Mouse (Mus musculus): ENCODE measurements around the gene Pnmal1. TPM values are rescaled to one million over a fixed set of nuclear protein-coding genes. Genes with fewer than 3 reads are reported as not detected.

The Pnmal1 gene
- polyA plus RNA-seq, 1 experiment = 27.4 TPM

- TF ChIP-seq CTCF (IDR thresholded peaks at IDR 0.05; ENCODE audit: borderline replicate concordance, insufficient read depth, low read depth, low read length) (no peak), POLR2A (IDR thresholded peaks at IDR 0.05; ENCODE audit: borderline replicate concordance, insufficient read depth, low read length) (no peak)
- Histone ChIP-seq H3K27me3 (ENCODE audit: control insufficient read depth, insufficient read depth, low read length) (no peaks in the 10 kb centered on the region), H3K27ac (ENCODE audit: insufficient read depth, low read length) (no peak overlapping the region), H3K4me3 (replicated peaks; ENCODE audit: insufficient read depth, low read depth, low read length) (no peak overlapping the region), H3K4me1 (ENCODE audit: control insufficient read depth, insufficient read depth, low read length) (no peaks in the 10 kb centered on the region)
- DNase-seq = no peak
- 92% methylated on average over 6 of the region's 6 CpGs for WGBS
Observed at GRCm38 (mm10) chr7:16968414-16968813, 8.9 kb downstream of the Pnmal1 start.

DNA sequence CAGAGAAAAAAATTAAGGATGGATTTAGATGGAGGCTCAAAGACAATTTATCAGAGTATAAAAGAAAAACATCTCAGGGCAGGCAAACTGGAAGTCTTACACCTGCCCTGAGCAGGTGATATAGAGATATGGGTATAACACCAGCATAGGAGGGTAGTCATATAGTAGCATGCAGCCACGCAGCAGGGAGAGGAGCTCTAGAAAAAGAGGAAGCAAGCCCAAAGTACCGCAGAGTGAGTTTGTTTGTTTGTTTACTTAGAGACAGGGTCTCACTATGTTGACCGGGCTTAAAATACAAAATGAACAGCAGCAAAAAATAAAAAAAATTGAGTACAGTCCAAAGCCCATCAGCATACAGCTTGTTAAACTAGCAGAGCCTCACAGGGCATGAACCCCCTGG, 11.7 kb downstream of the Pnmal1 start:
- 89% methylated on average over 3 of the region's 3 CpGs for WGBS
- Histone ChIP-seq H3K4me1 (ENCODE audit: control insufficient read depth, insufficient read depth, low read length) (no peaks in the 10 kb centered on the region), H3K4me3 (replicated peaks; ENCODE audit: insufficient read depth, low read depth, low read length) (no peak overlapping the region), H3K27ac (ENCODE audit: insufficient read depth, low read length) (no peak overlapping the region), H3K27me3 (ENCODE audit: control insufficient read depth, insufficient read depth, low read length) (no peaks in the 10 kb centered on the region)
- DNase-seq = no peak
- TF ChIP-seq POLR2A (IDR thresholded peaks at IDR 0.05; ENCODE audit: borderline replicate concordance, insufficient read depth, low read length) = no peak
- no peak for TF ChIP-seq CTCF (IDR thresholded peaks at IDR 0.05; ENCODE audit: borderline replicate concordance, insufficient read depth, low read depth, low read length)

DNA sequence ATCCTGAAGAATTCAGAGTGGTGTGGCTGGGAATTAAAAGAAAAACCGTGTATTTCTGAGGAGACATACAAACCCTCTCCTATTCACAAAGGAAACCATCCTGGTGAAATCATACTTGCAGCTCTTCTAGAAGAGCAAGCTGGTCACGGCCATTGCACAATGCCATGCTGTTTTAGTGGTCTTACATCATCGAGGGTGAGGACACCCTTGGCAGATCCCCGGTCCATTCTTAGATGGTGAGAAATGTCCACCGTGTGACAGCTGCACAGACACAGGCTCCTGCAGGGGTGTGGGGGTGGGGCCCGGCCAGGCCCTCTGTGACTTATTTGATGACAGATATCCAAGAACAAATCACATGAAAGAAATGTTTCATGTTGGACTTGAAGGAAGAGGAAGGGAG, 14.5 kb downstream of the Pnmal1 start:
- TF ChIP-seq POLR2A (IDR thresholded peaks at IDR 0.05; ENCODE audit: borderline replicate concordance, insufficient read depth, low read length) (no peak), CTCF (IDR thresholded peaks at IDR 0.05; ENCODE audit: borderline replicate concordance, insufficient read depth, low read depth, low read length) (no peak)
- DNase-seq = no peak
- no peak overlapping the region for H3K27ac ChIP-seq (ENCODE audit: insufficient read depth, low read length)
- 21% methylated on average over 6 of the region's 6 CpGs for WGBS
- H3K27me3 ChIP-seq (ENCODE audit: control insufficient read depth, insufficient read depth, low read length) = no peaks in the 10 kb centered on the region
- H3K4me3 ChIP-seq (replicated peaks; ENCODE audit: insufficient read depth, low read depth, low read length) = no peak overlapping the region
- H3K4me1 ChIP-seq (ENCODE audit: control insufficient read depth, insufficient read depth, low read length) = no peaks in the 10 kb centered on the region

DNA sequence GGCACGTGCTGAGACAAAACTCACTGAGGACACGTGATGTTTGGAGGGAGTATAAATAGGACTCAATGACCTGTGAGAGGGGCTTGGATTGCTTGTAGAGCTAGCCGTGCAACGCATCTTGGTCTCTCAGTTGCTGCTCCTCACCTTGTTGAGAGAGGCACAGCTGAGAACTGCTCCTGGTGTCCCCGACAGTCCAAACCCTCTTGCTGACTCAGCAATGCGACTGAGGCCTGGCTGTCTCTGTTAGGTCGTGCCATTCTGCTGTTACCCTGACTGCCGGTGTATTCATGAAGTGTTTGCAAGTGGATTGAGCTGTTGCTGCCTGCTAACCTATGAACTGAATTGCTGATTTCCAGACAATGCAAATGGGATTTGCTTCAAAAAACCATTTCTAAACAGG, 16.8 kb downstream of the Pnmal1 start:
- no peak for TF ChIP-seq POLR2A (IDR thresholded peaks at IDR 0.05; ENCODE audit: borderline replicate concordance, insufficient read depth, low read length)
- TF ChIP-seq CTCF (IDR thresholded peaks at IDR 0.05; ENCODE audit: borderline replicate concordance, insufficient read depth, low read depth, low read length) = no peak
- 67% methylated on average over 8 of the region's 8 CpGs for WGBS
- H3K27me3 ChIP-seq (ENCODE audit: control insufficient read depth, insufficient read depth, low read length) = no peaks in the 10 kb centered on the region
- DNase-seq = no peak
- no peak overlapping the region for H3K27ac ChIP-seq (ENCODE audit: insufficient read depth, low read length)
- H3K4me3 ChIP-seq (replicated peaks; ENCODE audit: insufficient read depth, low read depth, low read length) = no peak overlapping the region
- H3K4me1 ChIP-seq (ENCODE audit: control insufficient read depth, insufficient read depth, low read length) = peaks cover 3% of the 10 kb centered on the region; the same call in 1 of the 2 replicates

DNA sequence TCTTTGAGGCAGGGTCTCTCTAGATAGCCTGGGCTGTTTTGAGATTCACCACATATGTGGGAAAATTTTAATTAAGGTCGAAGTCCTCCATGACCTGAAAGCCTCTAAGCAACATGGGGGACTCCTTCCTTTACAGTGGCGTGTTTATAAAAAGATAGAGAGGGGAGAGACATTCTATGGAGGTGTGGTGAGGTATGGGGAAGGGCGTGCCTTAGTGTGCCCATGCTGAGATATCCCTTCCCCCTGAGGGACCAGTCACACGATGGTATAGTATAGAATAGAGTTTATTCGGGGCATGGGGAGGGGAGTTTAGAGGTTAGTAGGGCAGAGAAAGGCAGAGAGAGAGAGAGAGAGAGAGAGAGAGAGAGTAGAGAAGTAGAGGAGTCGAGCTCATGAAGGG, 18.7 kb downstream of the Pnmal1 start:
- Histone ChIP-seq H3K27ac (ENCODE audit: insufficient read depth, low read length) (no peak overlapping the region), H3K4me3 (replicated peaks; ENCODE audit: insufficient read depth, low read depth, low read length) (no peak overlapping the region), H3K27me3 (ENCODE audit: control insufficient read depth, insufficient read depth, low read length) (no peaks in the 10 kb centered on the region), H3K4me1 (ENCODE audit: control insufficient read depth, insufficient read depth, low read length) (peaks cover 6% of the 10 kb centered on the region; the same call in 1 of the 2 replicates)
- WGBS = 77% methylated on average over 6 of the region's 6 CpGs
- DNase-seq = no peak
- no peak for TF ChIP-seq POLR2A (IDR thresholded peaks at IDR 0.05; ENCODE audit: borderline replicate concordance, insufficient read depth, low read length)
- TF ChIP-seq CTCF (IDR thresholded peaks at IDR 0.05; ENCODE audit: borderline replicate concordance, insufficient read depth, low read depth, low read length) = no peak

GRCm38 (mm10) chr7:16978593-16978992, 19.1 kb downstream of the Pnmal1 start:
- WGBS = 95% methylated on average over 3 of the region's 3 CpGs
- DNase-seq = no peak
- no peak overlapping the region for H3K27ac ChIP-seq (ENCODE audit: insufficient read depth, low read length)
- no peak overlapping the region for H3K4me3 ChIP-seq (replicated peaks; ENCODE audit: insufficient read depth, low read depth, low read length)
- TF ChIP-seq CTCF (IDR thresholded peaks at IDR 0.05; ENCODE audit: borderline replicate concordance, insufficient read depth, low read depth, low read length) = no peak
- TF ChIP-seq POLR2A (IDR thresholded peaks at IDR 0.05; ENCODE audit: borderline replicate concordance, insufficient read depth, low read length) = no peak
- H3K27me3 ChIP-seq (ENCODE audit: control insufficient read depth, insufficient read depth, low read length) = no peaks in the 10 kb centered on the region
- peaks cover 7% of the 10 kb centered on the region; the same call in 1 of the 2 replicates for H3K4me1 ChIP-seq (ENCODE audit: control insufficient read depth, insufficient read depth, low read length)

DNA sequence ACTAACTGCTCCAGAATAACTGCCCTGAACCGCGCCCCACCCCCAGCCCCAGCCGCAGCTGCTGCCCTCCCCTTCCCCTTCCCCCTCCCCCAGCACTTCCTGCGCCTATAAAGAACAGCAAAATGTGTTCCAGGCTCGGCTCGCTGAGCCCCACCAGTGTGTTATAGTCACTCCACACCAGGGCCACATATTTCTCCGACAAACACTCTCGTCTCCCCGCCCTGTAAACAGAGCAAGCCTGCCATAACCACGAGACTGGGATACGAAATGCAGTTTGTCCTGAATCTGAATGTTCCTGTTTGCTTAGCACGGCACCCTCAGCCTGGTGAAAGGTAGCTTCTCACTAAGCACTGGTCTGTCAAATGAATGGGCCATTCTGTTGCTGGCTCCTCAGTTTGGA, 20.9 kb downstream of the Pnmal1 start:
- Histone ChIP-seq H3K27ac (ENCODE audit: insufficient read depth, low read length) (peak overlapping the region; percentile 61), H3K27me3 (ENCODE audit: control insufficient read depth, insufficient read depth, low read length) (no peaks in the 10 kb centered on the region), H3K4me1 (ENCODE audit: control insufficient read depth, insufficient read depth, low read length) (peaks cover 16% of the 10 kb centered on the region), H3K4me3 (replicated peaks; ENCODE audit: insufficient read depth, low read depth, low read length) (peak overlapping the region; percentile 58)
- 8% methylated on average over 12 of the region's 12 CpGs for WGBS
- TF ChIP-seq CTCF (IDR thresholded peaks at IDR 0.05; ENCODE audit: borderline replicate concordance, insufficient read depth, low read depth, low read length) (no peak), POLR2A (IDR thresholded peaks at IDR 0.05; ENCODE audit: borderline replicate concordance, insufficient read depth, low read length) (no peak)
- DNase-seq = peak; percentile 25 to 45

- Histone ChIP-seq H3K4me3 (replicated peaks; ENCODE audit: insufficient read depth, low read depth, low read length) (peak within 1 kb of the TSS; percentile 74), H3K4me1 (ENCODE audit: control insufficient read depth, insufficient read depth, low read length) (peaks cover 24% of the 10 kb centered on the region), H3K27me3 (ENCODE audit: control insufficient read depth, insufficient read depth, low read length) (no peaks in the 10 kb centered on the region), H3K27ac (ENCODE audit: insufficient read depth, low read length) (peak within 1 kb of the TSS; percentile 25)
- peak; percentile 87 to 90 for DNase-seq
- WGBS = 18% methylated on average over 26 of the region's 26 CpGs
- peak; percentile 40; the same call in 1 of the 2 replicates for TF ChIP-seq POLR2A (IDR thresholded peaks at IDR 0.05; ENCODE audit: borderline replicate concordance, insufficient read depth, low read length)
- TF ChIP-seq CTCF (IDR thresholded peaks at IDR 0.05; ENCODE audit: borderline replicate concordance, insufficient read depth, low read depth, low read length) = no peak
Observed at GRCm38 (mm10) chr7:16982859-16983568, 23.5 kb downstream of the Pnmal1 start, which contains the start of gene Gm42372. TSS of gene Gm42372 (plus strand) at chr7:16983086.

Data from cerebellum, adult 2 months (tissue).